Mouse (Mus musculus) midbrain, embryonic 12.5 days (tissue): ENCODE data around the gene Arhgef19. TPM values are rescaled to one million over a fixed set of nuclear protein-coding genes. Genes with fewer than 3 reads are reported as not detected.

Experiments used
- ATAC-seq: fragments of 200-750 bp; cut with Nextera tagmentation; 2 replicates; pipeline ENCODE4 v1.8.0; 2017; ENCODE audit warnings: low read depth, moderate TSS enrichment, moderate library complexity; ENCODE audit not compliant: low FRiP score
- H3K27ac ChIP-seq: fragments of 300-500 bp; sonication (generic); replicated peaks from 2 replicates; pipeline ENCODE4 v1.5.1; 2016; ENCODE audit warnings: mild to moderate bottlenecking
- H3K27me3 ChIP-seq: fragments of 300-500 bp; sonication (generic); 2 replicates; pipeline ENCODE4 v1.6.1; 2016; ENCODE audit warnings: mild to moderate bottlenecking
- H3K36me3 ChIP-seq: fragments of 300-500 bp; sonication (generic); 2 replicates; pipeline ENCODE4 v1.6.1; 2016
- H3K4me1 ChIP-seq: fragments of 300-500 bp; sonication (generic); 2 replicates; pipeline ENCODE4 v1.6.1; 2016
- H3K4me2 ChIP-seq: fragments of 300-500 bp; sonication (generic); replicated peaks from 2 replicates; pipeline ENCODE4 v1.6.1; 2016; ENCODE audit warnings: mild to moderate bottlenecking, moderate library complexity
- H3K4me3 ChIP-seq: fragments of 300-500 bp; sonication (generic); 2 replicates; pipeline ENCODE4 v1.5.1; 2016; ENCODE audit warnings: mild to moderate bottlenecking
- H3K9ac ChIP-seq: fragments of 300-500 bp; sonication (generic); replicated peaks from 2 replicates; pipeline ENCODE4 v1.6.1; 2016; ENCODE audit warnings: mild to moderate bottlenecking, moderate library complexity
- H3K9me3 ChIP-seq: fragments of 300-500 bp; sonication (generic); 2 replicates; pipeline ENCODE4 v1.6.1; 2016; ENCODE audit warnings: mild to moderate bottlenecking
- WGBS: fragments of 180-500 bp; shearing (Covaris S2); methylation state at CpG from one replicate; pipeline ENCODE4 v1.1.7; 2016; 5-methylcytosine and 5-hydroxymethylcytosine counted together
- polyA plus RNA-seq: library from polyadenylated mRNA; unstranded; fragments of >200 nt; fragmentation: Nextera tagmentation; extraction: Ambion mirVana; gene quantifications from 2 replicates; pipeline ENCODE4 v1.2.1, GENCODE M21; 2016

Gene Arhgef19
- polyA plus RNA-seq, 1 experiment from 2014 or later, result 2.1 TPM

GRCm38 (mm10) chr4:141251071-141251470 is 11.8 kb downstream of the Arhgef19 start:
- no peak overlapping the region for H3K4me3 ChIP-seq
- peaks cover 54% of the 10 kb centered on the region for H3K27me3 ChIP-seq
- H3K27ac ChIP-seq, result no peak overlapping the region
- ATAC-seq, result no peak
- 67% methylated on average over 8 of the region's 8 CpGs for WGBS
- H3K4me2 ChIP-seq, result no peak overlapping the region
- H3K9me3 ChIP-seq, result no peaks in the 10 kb centered on the region
- H3K9ac ChIP-seq, result no peak overlapping the region
- no peaks in the 10 kb centered on the region for H3K36me3 ChIP-seq
- peaks cover 31% of the 10 kb centered on the region for H3K4me1 ChIP-seq

GRCm38 (mm10) chr4:141252641-141253040 is 13.3 kb downstream of the Arhgef19 start:
- Histone ChIP-seq H3K4me2 (no peak overlapping the region), H3K4me3 (no peak overlapping the region), H3K4me1 (peaks cover 15% of the 10 kb centered on the region), H3K9me3 (no peaks in the 10 kb centered on the region), H3K9ac (no peak overlapping the region), H3K36me3 (no peaks in the 10 kb centered on the region), H3K27ac (no peak overlapping the region), H3K27me3 (peaks cover 39% of the 10 kb centered on the region)
- WGBS, result 68% methylated on average over 2 of the region's 2 CpGs
- ATAC-seq, result no peak

DNA sequence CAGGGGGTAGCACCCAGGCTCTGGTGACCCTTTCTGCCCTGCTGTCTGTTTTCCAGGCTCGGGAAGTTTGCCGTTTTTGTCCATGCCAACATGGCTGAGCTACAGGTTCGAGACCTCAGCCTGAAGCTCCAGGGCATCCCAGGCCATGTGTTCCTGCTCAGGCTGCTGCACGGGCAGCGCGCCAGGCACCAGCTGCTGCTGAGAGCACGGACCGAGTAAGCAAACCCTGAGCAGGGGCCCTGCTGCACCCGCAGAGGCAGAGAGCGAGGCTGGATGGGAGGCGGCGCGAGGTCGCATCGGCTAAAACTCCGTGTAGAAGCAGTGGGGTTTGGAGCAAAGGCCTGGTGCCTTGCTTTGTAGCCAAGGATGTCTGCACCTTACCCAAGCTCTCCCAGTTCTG is 14.9 kb downstream of the Arhgef19 start:
- WGBS, result 81% methylated on average over 16 of the region's 16 CpGs
- Histone ChIP-seq H3K4me1 (peaks cover 3% of the 10 kb centered on the region; the same call in 1 of the 2 replicates), H3K9ac (no peak overlapping the region), H3K4me2 (no peak overlapping the region), H3K36me3 (no peaks in the 10 kb centered on the region), H3K9me3 (no peaks in the 10 kb centered on the region), H3K27ac (no peak overlapping the region), H3K4me3 (no peak overlapping the region), H3K27me3 (peaks cover 23% of the 10 kb centered on the region)
- ATAC-seq, result no peak

DNA sequence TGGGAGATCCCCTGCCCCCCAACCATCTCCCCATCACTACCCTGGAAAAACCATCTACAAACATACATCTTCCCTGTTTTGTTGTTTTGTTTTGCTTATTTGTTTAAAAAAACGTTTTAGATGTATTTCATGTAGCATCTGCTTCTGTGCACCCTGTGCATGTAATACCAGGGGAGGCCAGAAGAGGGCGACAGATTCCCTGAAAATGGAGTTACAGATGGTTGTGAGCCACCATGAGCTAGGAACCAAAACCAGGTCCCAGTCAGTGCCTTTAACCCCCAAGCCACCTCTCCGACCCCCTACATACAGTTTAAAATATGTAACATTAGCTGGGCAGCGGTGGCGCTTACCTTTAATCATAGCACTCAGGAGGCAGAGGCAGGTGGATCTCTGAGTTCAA is 18.1 kb downstream of the Arhgef19 start:
- H3K27me3 ChIP-seq, result 0 out of 2 replicates have a peak, but pooled peaks cover 3% of the 10 kb centered on the region
- H3K9ac ChIP-seq, result no peak overlapping the region
- no peak overlapping the region for H3K4me2 ChIP-seq
- H3K9me3 ChIP-seq, result no peaks in the 10 kb centered on the region
- WGBS, result 69% methylated on average over 5 of the region's 5 CpGs
- H3K4me1 ChIP-seq, result peaks cover 3% of the 10 kb centered on the region; the same call in 1 of the 2 replicates
- H3K4me3 ChIP-seq, result no peak overlapping the region
- no peak for ATAC-seq
- H3K27ac ChIP-seq, result no peak overlapping the region
- no peaks in the 10 kb centered on the region for H3K36me3 ChIP-seq

- Histone ChIP-seq H3K9me3 (no peaks in the 10 kb centered on the region), H3K4me1 (no peaks in the 10 kb centered on the region), H3K27me3 (no peaks in the 10 kb centered on the region), H3K36me3 (no peaks in the 10 kb centered on the region), H3K4me3 (no peak overlapping the region), H3K27ac (no peak overlapping the region), H3K9ac (no peak overlapping the region), H3K4me2 (no peak overlapping the region)
- 81% methylated on average over 12 of the region's 12 CpGs for WGBS
- ATAC-seq, result no peak
These were observed 20.1 kb downstream of the Arhgef19 start for GRCm38 (mm10) chr4:141259413-141259812.

DNA sequence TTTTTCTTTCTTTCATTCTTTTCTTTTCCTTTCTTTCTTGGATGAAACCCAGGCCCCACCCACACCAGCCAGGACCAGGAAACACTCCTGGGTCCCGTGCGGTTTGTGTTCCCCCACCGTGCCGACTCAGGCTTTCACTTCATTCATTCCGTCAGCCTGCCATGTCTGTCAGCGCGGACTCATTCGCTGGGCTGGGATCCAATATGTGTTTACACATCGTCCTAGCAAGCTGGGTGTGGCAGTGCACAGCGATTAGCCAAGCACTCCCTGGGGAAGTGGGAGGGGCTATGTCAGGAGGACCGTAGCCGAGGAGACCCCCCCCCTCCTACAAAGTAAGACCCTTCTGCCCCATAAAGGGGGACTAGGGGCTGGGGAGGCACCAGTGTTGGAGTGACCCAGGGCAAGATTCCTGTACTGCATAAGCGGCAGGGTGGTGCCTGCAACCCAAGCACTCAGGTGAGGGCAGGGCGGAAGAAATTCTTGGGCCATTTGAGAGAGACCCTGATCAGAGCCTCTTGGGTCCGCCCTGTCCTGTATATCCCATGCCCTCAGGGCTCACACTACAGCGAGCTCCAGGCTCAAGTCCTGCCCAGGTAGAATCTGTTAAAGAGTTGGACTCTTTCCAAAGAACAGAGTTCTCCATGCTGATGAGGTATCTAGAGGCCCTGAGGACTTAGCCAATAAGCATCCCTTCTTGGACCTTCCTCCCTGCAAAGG is 20.9 kb downstream of the Arhgef19 start:
- ATAC-seq, result no peak
- 76% methylated on average over 16 of the region's 16 CpGs for WGBS
- no peaks in the 10 kb centered on the region for H3K9me3 ChIP-seq
- no peaks in the 10 kb centered on the region for H3K36me3 ChIP-seq
- H3K9ac ChIP-seq, result no peak overlapping the region
- no peak overlapping the region for H3K27ac ChIP-seq
- no peak overlapping the region for H3K4me2 ChIP-seq
- H3K4me1 ChIP-seq, result no peaks in the 10 kb centered on the region
- no peak overlapping the region for H3K4me3 ChIP-seq
- no peaks in the 10 kb centered on the region for H3K27me3 ChIP-seq

- Histone ChIP-seq H3K9me3 (no peaks in the 10 kb centered on the region), H3K9ac (no peak overlapping the region), H3K36me3 (no peaks in the 10 kb centered on the region), H3K27me3 (no peaks in the 10 kb centered on the region), H3K4me3 (no peak overlapping the region), H3K4me1 (no peaks in the 10 kb centered on the region), H3K4me2 (no peak overlapping the region), H3K27ac (no peak overlapping the region)
- no peak for ATAC-seq
- 82% methylated on average over 10 of the region's 10 CpGs for WGBS
These were observed 23.8 kb downstream of the Arhgef19 start for GRCm38 (mm10) chr4:141262906-141263637.

GRCm38 (mm10) chr4:141265979-141266637 is 26.8 kb downstream of the Arhgef19 start:
- H3K36me3 ChIP-seq, result no peaks in the 10 kb centered on the region
- no peaks in the 10 kb centered on the region for H3K27me3 ChIP-seq
- no peaks in the 10 kb centered on the region for H3K4me1 ChIP-seq
- no peak overlapping the region for H3K9ac ChIP-seq
- no peak overlapping the region for H3K4me3 ChIP-seq
- H3K4me2 ChIP-seq, result no peak overlapping the region
- WGBS, result 88% methylated on average over 3 of the region's 3 CpGs
- no peak overlapping the region for H3K27ac ChIP-seq
- no peak for ATAC-seq
- H3K9me3 ChIP-seq, result no peaks in the 10 kb centered on the region

- Histone ChIP-seq H3K4me2 (no peak overlapping the region), H3K4me1 (no peaks in the 10 kb centered on the region)
- ATAC-seq, result no peak
These were observed 28.0 kb downstream of the Arhgef19 start for GRCm38 (mm10) chr4:141267250-141267649.

DNA sequence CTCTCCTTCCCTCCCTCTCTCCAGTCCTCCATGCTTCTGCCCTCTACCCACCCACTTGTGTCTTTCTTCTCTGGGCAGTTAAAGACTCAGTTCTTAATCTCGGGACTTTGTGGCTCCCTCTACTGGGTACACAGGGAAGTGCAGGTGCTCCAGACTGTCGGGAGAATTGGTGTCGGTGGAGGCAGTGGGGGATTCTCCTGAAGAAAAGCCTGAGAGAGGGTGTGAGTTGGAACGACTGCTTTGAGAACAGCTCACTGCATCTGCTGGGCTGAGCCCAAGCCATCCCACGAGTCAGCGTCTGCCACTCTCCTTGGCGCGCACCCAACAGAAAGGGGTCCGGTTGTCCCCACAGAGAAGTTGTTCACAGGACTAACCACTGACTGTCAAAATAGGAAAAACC is 28.5 kb downstream of the Arhgef19 start:
- H3K36me3 ChIP-seq, result no peaks in the 10 kb centered on the region
- peaks cover 16% of the 10 kb centered on the region for H3K27me3 ChIP-seq
- no peak overlapping the region for H3K27ac ChIP-seq
- no peaks in the 10 kb centered on the region for H3K9me3 ChIP-seq
- H3K4me2 ChIP-seq, result no peak overlapping the region
- no peaks in the 10 kb centered on the region for H3K4me1 ChIP-seq
- H3K9ac ChIP-seq, result no peak overlapping the region
- ATAC-seq, result no peak
- H3K4me3 ChIP-seq, result no peak overlapping the region
- 48% methylated on average over 9 of the region's 9 CpGs for WGBS

More at GRCm38 (mm10) chr4:141267250-141267649, 28.0 kb downstream of the Arhgef19 start:
- H3K9me3 ChIP-seq, result no peaks in the 10 kb centered on the region
- no peak overlapping the region for H3K27ac ChIP-seq
- H3K9ac ChIP-seq, result no peak overlapping the region
- H3K4me3 ChIP-seq, result no peak overlapping the region
- WGBS, result 80% methylated on average over 3 of the region's 3 CpGs
- H3K27me3 ChIP-seq, result peaks cover 10% of the 10 kb centered on the region; the same call in 1 of the 2 replicates
- H3K36me3 ChIP-seq, result no peaks in the 10 kb centered on the region

GRCm38 (mm10) chr4:141268350-141268749 is 29.1 kb downstream of the Arhgef19 start:
- no peak overlapping the region for H3K9ac ChIP-seq
- 87% methylated on average over 4 of the region's 4 CpGs for WGBS
- no peak overlapping the region for H3K4me3 ChIP-seq
- ATAC-seq, result no peak
- no peaks in the 10 kb centered on the region for H3K9me3 ChIP-seq
- H3K27ac ChIP-seq, result no peak overlapping the region
- H3K36me3 ChIP-seq, result no peaks in the 10 kb centered on the region
- H3K27me3 ChIP-seq, result peaks cover 16% of the 10 kb centered on the region
- H3K4me1 ChIP-seq, result peaks cover 4% of the 10 kb centered on the region; the same call in 1 of the 2 replicates
- H3K4me2 ChIP-seq, result no peak overlapping the region

GRCm38 (mm10) chr4:141269080-141269479 is 29.8 kb downstream of the Arhgef19 start:
- 88% methylated on average over 6 of the region's 6 CpGs for WGBS
- ATAC-seq, result no peak
- H3K4me2 ChIP-seq, result no peak overlapping the region

More at GRCm38 (mm10) chr4:141269080-141269479, 29.8 kb downstream of the Arhgef19 start:
- Histone ChIP-seq H3K4me1 (peaks cover 11% of the 10 kb centered on the region; the same call in 1 of the 2 replicates), H3K27me3 (peaks cover 16% of the 10 kb centered on the region), H3K4me3 (no peak overlapping the region), H3K36me3 (no peaks in the 10 kb centered on the region), H3K9ac (no peak overlapping the region), H3K9me3 (no peaks in the 10 kb centered on the region), H3K27ac (no peak overlapping the region)
